Mouse (Mus musculus) spleen, adult 2 months (tissue): ENCODE data around the gene Col4a5.

Experiments used
- CTCF ChIP-seq: fragments of 200-500 bp; IDR thresholded peaks from 2 replicates; pipeline ENCODE4 v1.5.1; 2011; ENCODE audit warnings: mild to moderate bottlenecking, inconsistent platforms; ENCODE audit not compliant: insufficient read depth, insufficient read length, insufficient replicate concordance; ENCODE audit errors: extremely low read depth
- POLR2A ChIP-seq: fragments of 200-500 bp; IDR thresholded peaks from 2 replicates; pipeline ENCODE4 v1.6.1; 2011; ENCODE audit warnings: low read depth, low read length, inconsistent platforms

DNA sequence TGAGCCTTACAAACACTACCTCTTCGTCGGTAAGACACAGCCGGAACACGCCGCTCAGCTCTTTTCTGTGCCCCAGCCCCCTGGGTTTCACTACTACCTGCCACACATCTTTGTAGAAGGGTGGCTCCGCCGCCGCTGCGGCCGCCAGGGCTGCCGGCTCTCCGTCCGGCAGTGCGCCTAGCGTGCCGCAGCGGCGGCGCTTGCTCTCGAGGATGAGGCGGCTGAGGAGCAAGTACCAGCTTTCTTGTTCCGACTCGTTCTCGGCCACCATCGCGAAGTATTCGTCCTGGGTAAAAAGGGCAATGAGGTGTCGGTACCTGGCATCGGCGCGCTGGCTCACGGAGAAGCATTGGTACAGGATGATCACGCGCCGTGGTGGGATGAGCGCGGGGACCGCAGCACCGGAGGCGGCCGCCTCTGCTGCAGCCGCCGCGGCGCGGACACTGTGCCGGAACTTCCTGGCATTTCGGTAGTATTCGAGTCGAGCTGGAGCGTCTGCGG lies 249.3 kb downstream of the Col4a5 start:
- TF ChIP-seq CTCF: no peak
- TF ChIP-seq POLR2A: no peak
